Mouse (Mus musculus): ENCODE data around the gene Gucy2f. TPM values are rescaled to one million over a fixed set of nuclear protein-coding genes. Genes with fewer than 3 reads are reported as not detected.
A peak's percentile ranks its signal among the peaks of the same experiment; 100 is the strongest.

Gucy2f gene
- polyA plus RNA-seq, 1 experiment from 2014 or later: not detected

GRCm38 (mm10) chrX:142227398-142228054 is 30.8 kb upstream of the Gucy2f start:
- Histone ChIP-seq H3K4me3 (ENCODE audit: low read depth, low read length) (peak overlapping the region; percentile 59), H3K4me1 (ENCODE audit: insufficient read depth) (no peaks in the 10 kb centered on the region), H3K9ac (replicated peaks) (peak overlapping the region; percentile 58; the same call in 1 of the 2 replicates), H3K9me3 (ENCODE audit: low read length) (no peaks in the 10 kb centered on the region), H3K27me3 (ENCODE audit: insufficient read depth, low read length) (no peaks in the 10 kb centered on the region), H3K36me3 (replicated peaks; ENCODE audit: insufficient read depth, low read length) (no peaks in the 10 kb centered on the region), H3K4me2 (ENCODE audit: low read depth, low read length) (peak overlapping the region; percentile 70), H3K27ac (ENCODE audit: low read depth) (peak overlapping the region; percentile 94)
- WGBS (ENCODE audit: insufficient replicate concordance): 25% methylated on average over 15 of the region's 15 CpGs
- peak; percentile 65 for DNase-seq
- ATAC-seq: peak; percentile 84
- no peak for TF ChIP-seq CTCF (IDR thresholded peaks at IDR 0.05; ENCODE audit: low read depth)
- TF ChIP-seq EP300 (IDR thresholded peaks at IDR 0.05; ENCODE audit: low read depth): no peak

GRCm38 (mm10) chrX:142226542-142226941 is 29.8 kb upstream of the Gucy2f start, which contains the start of gene Nxt2:
Nxt2 (plus strand) TSS chrX:142226770.
- ATAC-seq (no peak), DNase-seq (no peak)
- Histone ChIP-seq H3K9ac (replicated peaks) (0 out of 2 replicates have a peak within 1 kb of the TSS, but pooled peaks have one; percentile 38), H3K36me3 (replicated peaks; ENCODE audit: insufficient read depth, low read length) (no peaks in the 10 kb centered on the region), H3K4me3 (ENCODE audit: low read depth, low read length) (peak within 1 kb of the TSS; percentile 59), H3K9me3 (ENCODE audit: low read length) (no peaks in the 10 kb centered on the region), H3K27me3 (ENCODE audit: insufficient read depth, low read length) (no peaks in the 10 kb centered on the region), H3K4me2 (ENCODE audit: low read depth, low read length) (peak within 1 kb of the TSS; percentile 70), H3K27ac (ENCODE audit: low read depth) (peak within 1 kb of the TSS; percentile 94; the same call in 1 of the 2 replicates), H3K4me1 (ENCODE audit: insufficient read depth) (no peaks in the 10 kb centered on the region)
- TF ChIP-seq EP300 (IDR thresholded peaks at IDR 0.05; ENCODE audit: low read depth) (no peak), CTCF (IDR thresholded peaks at IDR 0.05; ENCODE audit: low read depth) (no peak)
- WGBS (ENCODE audit: insufficient replicate concordance): 83% methylated on average over 14 of the region's 14 CpGs

- Histone ChIP-seq H3K4me1 (ENCODE audit: insufficient read depth) (no peaks in the 10 kb centered on the region), H3K4me2 (ENCODE audit: low read depth, low read length) (no peak overlapping the region), H3K27ac (ENCODE audit: low read depth) (no peak overlapping the region), H3K36me3 (replicated peaks; ENCODE audit: insufficient read depth, low read length) (no peaks in the 10 kb centered on the region), H3K9me3 (ENCODE audit: low read length) (no peaks in the 10 kb centered on the region), H3K27me3 (ENCODE audit: insufficient read depth, low read length) (no peaks in the 10 kb centered on the region), H3K4me3 (ENCODE audit: low read depth, low read length) (no peak overlapping the region), H3K9ac (replicated peaks) (no peak overlapping the region)
- peak; percentile 87 for TF ChIP-seq CTCF (IDR thresholded peaks at IDR 0.05; ENCODE audit: low read depth)
- no peak for TF ChIP-seq EP300 (IDR thresholded peaks at IDR 0.05; ENCODE audit: low read depth)
- ATAC-seq (no peak), DNase-seq (no peak)
- WGBS (ENCODE audit: insufficient replicate concordance): 7% methylated on average over 3 of the region's 3 CpGs
Observed at GRCm38 (mm10) chrX:142200295-142200694, 3.6 kb upstream of the Gucy2f start.

GRCm38 (mm10) chrX:142195551-142195950 is 1.2 kb downstream of the Gucy2f start:
- no peak overlapping the region for H3K27ac ChIP-seq (ENCODE audit: low read depth)
- H3K27me3 ChIP-seq (ENCODE audit: insufficient read depth, low read length): no peaks in the 10 kb centered on the region
- no peak overlapping the region for H3K4me2 ChIP-seq (ENCODE audit: low read depth, low read length)
- WGBS (ENCODE audit: insufficient replicate concordance): 61% methylated on average over 1 of the region's 1 CpGs
- H3K4me1 ChIP-seq (ENCODE audit: insufficient read depth): no peaks in the 10 kb centered on the region
- no peaks in the 10 kb centered on the region for H3K36me3 ChIP-seq (replicated peaks; ENCODE audit: insufficient read depth, low read length)
- H3K9me3 ChIP-seq (ENCODE audit: low read length): no peaks in the 10 kb centered on the region
- H3K4me3 ChIP-seq (ENCODE audit: low read depth, low read length): no peak overlapping the region
- no peak for DNase-seq
- TF ChIP-seq EP300 (IDR thresholded peaks at IDR 0.05; ENCODE audit: low read depth): no peak
- TF ChIP-seq CTCF (IDR thresholded peaks at IDR 0.05; ENCODE audit: low read depth): no peak
- no peak for ATAC-seq
- no peak overlapping the region for H3K9ac ChIP-seq (replicated peaks)

GRCm38 (mm10) chrX:142194420-142194819 is 2.3 kb downstream of the Gucy2f start:
- H3K27ac ChIP-seq (ENCODE audit: low read depth): no peak overlapping the region
- no peaks in the 10 kb centered on the region for H3K4me1 ChIP-seq (ENCODE audit: insufficient read depth)
- TF ChIP-seq CTCF (IDR thresholded peaks at IDR 0.05; ENCODE audit: low read depth): no peak
- no peak for TF ChIP-seq EP300 (IDR thresholded peaks at IDR 0.05; ENCODE audit: low read depth)
- ATAC-seq (no peak), DNase-seq (no peak)
- H3K4me3 ChIP-seq (ENCODE audit: low read depth, low read length): no peak overlapping the region
- H3K4me2 ChIP-seq (ENCODE audit: low read depth, low read length): no peak overlapping the region
- no peak overlapping the region for H3K9ac ChIP-seq (replicated peaks)
- H3K36me3 ChIP-seq (replicated peaks; ENCODE audit: insufficient read depth, low read length): no peaks in the 10 kb centered on the region
- no peaks in the 10 kb centered on the region for H3K27me3 ChIP-seq (ENCODE audit: insufficient read depth, low read length)
- H3K9me3 ChIP-seq (ENCODE audit: low read length): no peaks in the 10 kb centered on the region
- 67% methylated on average over 6 of the region's 6 CpGs for WGBS (ENCODE audit: insufficient replicate concordance)

- ATAC-seq: no peak
- WGBS (ENCODE audit: insufficient replicate concordance): 42% methylated on average over 2 of the region's 2 CpGs
- no peaks in the 10 kb centered on the region for H3K9me3 ChIP-seq (ENCODE audit: low read length)
- TF ChIP-seq EP300 (IDR thresholded peaks at IDR 0.05; ENCODE audit: low read depth): no peak
- TF ChIP-seq CTCF (IDR thresholded peaks at IDR 0.05; ENCODE audit: low read depth): no peak
- no peak for DNase-seq
- no peak overlapping the region for H3K27ac ChIP-seq (ENCODE audit: low read depth)
- no peak overlapping the region for H3K4me2 ChIP-seq (ENCODE audit: low read depth, low read length)
- H3K9ac ChIP-seq (replicated peaks): no peak overlapping the region
- no peaks in the 10 kb centered on the region for H3K36me3 ChIP-seq (replicated peaks; ENCODE audit: insufficient read depth, low read length)
- no peak overlapping the region for H3K4me3 ChIP-seq (ENCODE audit: low read depth, low read length)
- no peaks in the 10 kb centered on the region for H3K27me3 ChIP-seq (ENCODE audit: insufficient read depth, low read length)
- no peaks in the 10 kb centered on the region for H3K4me1 ChIP-seq (ENCODE audit: insufficient read depth)
Observed at GRCm38 (mm10) chrX:142190355-142190754, 6.4 kb downstream of the Gucy2f start.

All from liver, postnatal 0 days (tissue).